Mouse (Mus musculus): ENCODE data around the gene Ifi47.
A peak's percentile ranks its signal among the peaks of the same experiment; 100 is the strongest.

Ifi47 gene

GRCm38 (mm10) chr11:49089735-49090507 is 13.5 kb downstream of the Ifi47 start:
- peak; percentile 25 for DNase-seq (ENCODE audit: low read depth, low spot score)

DNA sequence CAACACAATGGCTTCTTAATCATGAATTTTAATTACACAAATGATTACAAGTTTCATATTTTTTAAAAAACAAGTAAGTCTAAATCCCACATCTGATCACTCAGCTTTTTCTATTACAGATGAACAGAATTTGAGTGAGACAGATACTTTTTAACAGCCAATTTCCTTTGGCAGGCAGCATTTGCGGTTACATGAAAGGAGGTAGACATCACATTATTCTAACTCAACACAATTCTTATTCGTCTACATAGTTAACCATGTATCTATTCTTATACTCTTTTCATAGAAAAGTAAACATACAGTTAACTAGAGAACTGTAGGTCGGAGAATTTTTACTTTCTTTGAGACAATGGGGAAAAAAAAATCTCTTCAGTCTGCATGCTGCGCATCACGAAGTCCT is 14.2 kb downstream of the Ifi47 start:
- no peak for DNase-seq (ENCODE audit: low read depth, low spot score)

GRCm38 (mm10) chr11:49091171-49091570 is 14.8 kb downstream of the Ifi47 start:
- no peak for DNase-seq (ENCODE audit: low read depth, low spot score)

- no peak for DNase-seq (ENCODE audit: low read depth, low spot score)
These were observed 15.7 kb downstream of the Ifi47 start for GRCm38 (mm10) chr11:49092053-49092586.

DNA sequence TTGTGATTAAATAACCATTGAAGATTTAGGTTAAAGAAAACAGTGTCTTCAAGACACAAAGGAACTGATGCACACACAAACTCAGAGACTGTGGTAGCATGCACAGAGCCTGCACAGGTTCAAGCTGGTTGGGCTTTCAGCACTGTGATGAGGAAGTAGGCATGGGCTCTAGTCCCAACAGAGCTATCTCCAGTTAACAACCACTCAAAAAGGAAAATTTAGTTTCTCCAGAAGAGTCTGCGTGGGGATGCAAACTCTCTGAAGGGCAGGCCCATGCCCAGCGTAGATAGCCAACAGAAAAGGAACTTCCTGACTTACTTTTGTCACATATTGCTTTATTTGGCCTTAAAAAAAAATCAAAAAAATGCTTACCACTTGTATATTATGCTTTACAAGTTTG is 16.4 kb downstream of the Ifi47 start:
- DNase-seq (ENCODE audit: low read depth, low spot score) = no peak

- DNase-seq (ENCODE audit: low read depth, low spot score) = no peak
These were observed 17.7 kb downstream of the Ifi47 start for GRCm38 (mm10) chr11:49093861-49094660.

GRCm38 (mm10) chr11:49095367-49095766 is 19.0 kb downstream of the Ifi47 start:
- DNase-seq (ENCODE audit: low read depth, low spot score) = no peak

DNA sequence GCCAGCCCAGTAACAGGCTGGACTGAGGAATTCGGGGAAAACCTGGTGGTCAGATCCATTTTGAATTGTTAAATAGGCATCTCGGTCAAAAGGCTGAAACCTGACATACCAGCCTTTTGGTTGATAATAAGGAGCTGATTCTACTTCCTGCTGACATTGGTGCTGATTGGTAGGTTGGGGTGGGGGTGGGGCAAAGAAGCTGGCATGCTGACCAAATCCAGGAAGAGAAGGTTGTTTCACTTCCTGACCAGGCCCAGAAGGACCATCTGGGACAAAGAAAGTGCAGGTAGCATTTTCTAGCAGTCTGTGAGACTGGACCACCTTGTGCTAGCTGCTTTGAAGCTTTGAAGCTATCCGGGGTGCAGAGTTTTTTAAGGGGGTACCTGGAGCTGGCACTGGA is 24.0 kb downstream of the Ifi47 start:
- peak; percentile 15 for DNase-seq (ENCODE audit: low read depth, low spot score)

DNA sequence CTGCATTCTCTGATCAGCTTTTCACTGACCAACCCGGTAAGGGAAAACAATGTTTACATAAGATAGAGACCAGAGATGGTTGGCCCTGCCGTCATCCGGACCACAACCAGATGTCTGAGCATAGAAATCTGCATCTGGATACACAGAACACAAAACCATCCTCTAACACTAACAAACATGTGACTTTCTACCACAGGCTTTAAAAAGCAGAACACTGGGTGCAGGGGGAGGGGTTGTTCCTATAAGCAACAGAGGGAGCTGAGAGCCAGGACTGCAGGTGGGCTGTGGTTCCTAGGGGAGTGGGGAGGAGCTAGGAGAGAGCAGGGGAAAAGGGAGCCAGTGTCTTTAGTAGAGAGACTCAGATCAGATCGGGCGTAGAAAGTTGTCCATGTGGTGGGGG is 25.1 kb downstream of the Ifi47 start:
- DNase-seq (ENCODE audit: low read depth, low spot score) = no peak

- DNase-seq (ENCODE audit: low read depth, low spot score) = peak; percentile 88
These were observed 26.8 kb downstream of the Ifi47 start for GRCm38 (mm10) chr11:49103047-49103693.

GRCm38 (mm10) chr11:49105752-49106151 is 29.4 kb downstream of the Ifi47 start:
- DNase-seq (ENCODE audit: low read depth, low spot score) = no peak

GRCm38 (mm10) chr11:49107650-49108537 is 31.5 kb downstream of the Ifi47 start:
- no peak for DNase-seq (ENCODE audit: low read depth, low spot score)

DNA sequence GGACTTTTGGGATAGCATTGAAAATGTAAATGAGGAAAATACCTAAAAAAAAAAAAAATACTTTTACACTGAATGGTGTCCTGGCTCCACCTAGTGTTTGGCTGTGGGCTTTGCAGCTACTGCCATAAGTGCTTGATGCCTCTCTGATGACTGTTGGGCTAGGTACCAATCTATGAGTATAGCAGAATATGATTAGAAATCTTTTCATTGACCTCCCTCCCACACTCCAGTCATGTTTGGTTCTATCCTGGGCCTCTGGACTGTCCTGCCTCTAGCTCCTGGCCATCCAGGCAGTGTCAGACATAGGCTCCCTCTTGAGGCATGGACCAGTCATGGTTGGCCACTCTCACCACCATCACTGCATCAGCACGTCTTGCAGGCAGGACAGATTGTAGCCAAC is 32.4 kb downstream of the Ifi47 start:
- peak; percentile 38 for DNase-seq (ENCODE audit: low read depth, low spot score)

DNA sequence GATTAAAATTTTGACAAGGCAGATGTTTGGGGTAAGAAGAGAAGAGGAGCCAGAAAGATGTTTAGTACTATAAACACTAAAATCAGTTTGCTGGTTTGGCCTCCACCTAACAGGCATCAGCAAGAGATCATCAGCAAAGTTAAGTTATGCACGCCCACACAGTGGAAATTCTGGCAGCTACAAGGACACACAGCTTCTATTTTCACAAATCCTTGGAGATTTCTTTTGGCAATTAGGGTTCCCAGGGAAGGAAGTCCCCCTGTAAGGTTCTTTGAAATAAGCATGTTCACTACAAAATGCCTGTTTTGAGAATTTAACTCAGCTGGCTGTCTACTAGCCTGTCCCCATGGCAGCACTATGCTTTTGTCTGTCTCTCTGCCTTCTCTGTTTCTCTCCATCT is 34.6 kb downstream of the Ifi47 start:
- DNase-seq (ENCODE audit: low read depth, low spot score) = no peak

- DNase-seq (ENCODE audit: low read depth, low spot score) = no peak
These were observed 36.3 kb downstream of the Ifi47 start for GRCm38 (mm10) chr11:49112624-49113219.

DNA sequence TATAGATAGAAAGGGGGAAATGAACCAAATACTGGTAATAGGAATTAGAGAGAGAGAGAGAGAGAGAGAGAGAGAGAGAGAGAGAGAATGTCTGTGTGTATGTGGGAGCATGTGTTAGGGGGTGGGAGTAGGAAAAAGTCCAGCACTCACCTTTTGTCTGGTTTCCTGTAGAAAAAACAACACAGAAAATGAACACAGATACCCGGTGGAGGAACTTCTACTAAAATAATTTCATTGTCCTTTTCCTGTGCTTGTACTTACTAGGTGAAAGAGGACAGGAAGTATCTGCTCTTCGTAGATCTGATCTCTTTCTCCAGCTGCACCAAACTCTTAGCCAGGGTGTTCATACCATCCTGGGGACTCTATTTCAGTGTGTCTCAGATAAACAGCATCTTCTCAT is 37.8 kb downstream of the Ifi47 start:
- no peak for DNase-seq (ENCODE audit: low read depth, low spot score)

DNA sequence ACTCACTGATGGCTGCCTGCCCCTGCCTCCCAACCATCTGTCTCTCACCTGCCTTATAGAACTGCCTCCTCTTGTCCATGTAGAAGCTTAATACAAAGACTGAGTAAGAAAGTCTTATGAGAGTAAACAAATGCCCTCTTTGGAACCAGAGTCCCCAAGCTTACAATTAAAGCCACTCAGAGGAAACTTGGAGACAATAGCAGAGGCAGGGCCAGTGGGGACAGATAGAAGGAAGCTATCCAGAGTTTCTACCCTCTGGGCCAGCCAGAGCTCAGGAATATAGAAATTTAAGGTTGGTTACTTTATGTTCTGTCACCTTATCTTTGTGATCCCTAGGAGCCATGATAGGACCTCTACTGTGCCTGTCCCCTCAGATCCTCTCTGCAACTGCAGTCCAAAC is 38.4 kb downstream of the Ifi47 start, which contains the start of gene Olfr1396:
Olfr1396 (minus strand) TSS at position 101 of the 400 bp plus-strand sequence.
- no peak for DNase-seq (ENCODE audit: low read depth, low spot score)

DNA sequence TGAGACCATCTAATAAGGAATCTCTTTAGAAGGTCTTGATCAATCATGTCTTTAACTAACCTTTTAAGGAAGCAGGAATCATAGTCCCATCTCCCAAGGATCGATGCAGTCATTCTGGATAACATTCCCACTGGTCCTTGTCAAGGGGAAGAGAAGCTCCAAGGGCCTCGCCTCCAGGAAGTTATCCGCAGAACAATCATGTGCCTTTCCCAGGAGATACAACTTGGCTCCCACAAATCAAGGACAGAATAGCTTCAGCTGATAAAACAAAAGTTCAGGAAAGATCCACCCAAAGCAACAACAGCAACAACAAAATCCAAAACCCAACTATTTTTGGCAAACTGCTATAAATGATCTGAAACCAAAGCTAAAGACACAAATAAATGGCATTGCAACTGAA is 43.2 kb downstream of the Ifi47 start:
- no peak for DNase-seq (ENCODE audit: low read depth, low spot score)

DNA sequence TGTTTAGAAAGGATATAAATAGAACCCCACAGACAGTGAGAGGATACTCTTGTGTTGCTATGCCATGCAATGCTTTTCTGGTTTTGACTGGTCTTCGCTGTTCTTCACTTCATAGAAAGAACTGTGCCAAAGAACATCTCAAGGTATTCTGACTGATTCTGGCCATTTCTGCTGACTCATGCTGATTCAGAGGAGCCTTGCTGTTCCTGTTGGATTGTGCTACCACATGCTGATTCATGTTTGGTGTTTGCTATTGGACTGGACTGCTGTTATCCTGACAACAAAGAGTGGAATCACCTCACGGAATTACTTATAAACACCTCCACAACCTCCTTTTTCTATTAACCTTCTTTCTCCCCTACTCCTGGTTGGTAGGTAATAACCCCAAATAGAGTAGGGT is 47.8 kb downstream of the Ifi47 start:
- DNase-seq (ENCODE audit: low read depth, low spot score) = peak; percentile 30

GRCm38 (mm10) chr11:49141974-49142373 is 65.6 kb downstream of the Ifi47 start, which contains the start of gene Olfr1395:
Olfr1395 (plus strand) TSS chr11:49142274.
- no peak for DNase-seq (ENCODE audit: low read depth, low spot score)

All from ES-CJ7 (cell line).